Comparison of ENCODE assay signal across 29 mouse cellular contexts in the genomic region with DNA sequence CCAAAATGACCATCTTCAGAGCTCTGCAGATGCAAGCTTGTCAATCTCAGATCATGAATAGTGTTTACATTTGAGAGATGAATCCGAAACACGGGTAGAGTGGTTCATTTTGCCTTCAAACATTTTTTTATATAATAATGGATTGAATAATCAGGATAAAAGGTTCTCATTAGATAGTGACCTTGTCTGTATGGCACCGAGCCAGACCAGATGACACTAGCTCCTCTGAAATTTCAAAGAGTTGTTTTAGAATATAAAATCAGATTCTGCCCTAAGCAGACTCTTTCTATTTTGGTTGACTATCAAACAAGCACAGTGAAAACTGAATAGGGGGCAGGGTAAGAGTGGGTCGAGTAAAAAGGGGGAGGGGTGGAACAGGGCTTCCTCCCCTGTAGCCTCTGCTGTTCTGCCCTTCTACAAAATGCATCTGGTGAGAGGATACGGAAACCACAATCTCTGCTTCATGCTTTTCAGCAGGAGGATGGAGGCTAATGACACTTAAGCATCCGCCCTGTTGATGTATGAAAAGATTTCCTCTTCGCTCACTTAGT.
DNase-seq lines count a peak whose midpoint lies in the region; ATAC-seq and TF ChIP-seq lines count a peak whose summit lies in the region.
"Had no signal": no experiment of that assay in that cellular context is flagged by ENCODE, and none has a peak within 500 bp of the region (broad histone marks: within the 10 kb centered on the region; RNA-seq: fewer than 3 reads in every experiment).

No protein-coding gene starts in this region.

- no peaks in the 10 kb centered on the region for H3K27me3 ChIP-seq in forebrain, embryonic 12.5 days
- no peaks in the 10 kb centered on the region for H3K27me3 ChIP-seq in forebrain, postnatal 0 days (ENCODE audit: insufficient read depth, low read length)
- no peaks in the 10 kb centered on the region for H3K27me3 ChIP-seq in forebrain, embryonic 13.5 days
- no peaks in the 10 kb centered on the region for H3K27me3 ChIP-seq in kidney, adult 2 months (replicated peaks; ENCODE audit: control insufficient read depth, insufficient read depth, low read length)
- H3K27me3 ChIP-seq: heart, embryonic 15.5 days; hindbrain, embryonic 12.5 days; intestine, embryonic 15.5 days had no signal

- H3K27ac ChIP-seq in forebrain, embryonic 12.5 days, result no peak overlapping the region
- H3K27ac ChIP-seq in forebrain, postnatal 0 days (ENCODE audit: low read depth, low read length), result no peak overlapping the region
- H3K27ac ChIP-seq in forebrain, embryonic 13.5 days, result no peak overlapping the region
- no peak overlapping the region for H3K27ac ChIP-seq in kidney, adult 2 months (ENCODE audit: insufficient read depth, low read depth, low read length)
- H3K27ac ChIP-seq: heart, embryonic 10.5 days; heart, embryonic 15.5 days; hindbrain, embryonic 12.5 days; hindbrain, postnatal 0 days; intestine, embryonic 15.5 days; kidney, postnatal 0 days; limb, embryonic 10.5 days; limb, embryonic 15.5 days; liver, embryonic 14.5 days; macrophage had no signal

- H3K4me2 ChIP-seq in forebrain, embryonic 12.5 days, result no peak overlapping the region
- H3K4me2 ChIP-seq in forebrain, postnatal 0 days (ENCODE audit: low read depth), result no peak overlapping the region
- H3K4me2 ChIP-seq in forebrain, embryonic 13.5 days, result no peak overlapping the region
- H3K4me2 ChIP-seq: heart, embryonic 15.5 days; hindbrain, embryonic 12.5 days; intestine, embryonic 15.5 days; limb, embryonic 15.5 days had no signal

- H3K36me3 ChIP-seq in forebrain, embryonic 12.5 days (replicated peaks), result no peaks in the 10 kb centered on the region
- H3K36me3 ChIP-seq in forebrain, postnatal 0 days (ENCODE audit: insufficient read depth), result no peaks in the 10 kb centered on the region
- no peaks in the 10 kb centered on the region for H3K36me3 ChIP-seq in forebrain, embryonic 13.5 days (ENCODE audit: poor library complexity, severe bottlenecking)
- H3K36me3 ChIP-seq in kidney, adult 2 months (ENCODE audit: control insufficient read depth, insufficient read depth, low read length), result no peaks in the 10 kb centered on the region
- H3K36me3 ChIP-seq: G1E; heart, embryonic 10.5 days; heart, embryonic 15.5 days; hindbrain, embryonic 12.5 days; intestine, embryonic 15.5 days; limb, embryonic 10.5 days; limb, embryonic 15.5 days had no signal

- no peak overlapping the region for H3K9ac ChIP-seq in forebrain, embryonic 12.5 days
- H3K9ac ChIP-seq in forebrain, postnatal 0 days, result no peak overlapping the region
- no peak overlapping the region for H3K9ac ChIP-seq in forebrain, embryonic 13.5 days
- H3K9ac ChIP-seq: heart, embryonic 15.5 days; hindbrain, embryonic 12.5 days; intestine, embryonic 15.5 days; limb, embryonic 15.5 days; liver, embryonic 14.5 days had no signal

- no peak overlapping the region for H3K4me3 ChIP-seq in forebrain, embryonic 12.5 days (replicated peaks)
- H3K4me3 ChIP-seq in forebrain, postnatal 0 days (ENCODE audit: low read depth, low read length), result no peak overlapping the region
- no peak overlapping the region for H3K4me3 ChIP-seq in forebrain, embryonic 13.5 days
- no peak overlapping the region for H3K4me3 ChIP-seq in kidney, adult 2 months (ENCODE audit: insufficient read depth, low read depth, low read length)
- H3K4me3 ChIP-seq: erythroblast, embryonic 14.5 days; heart, embryonic 10.5 days; heart, embryonic 15.5 days; hindbrain, embryonic 12.5 days; intestine, embryonic 15.5 days; limb, embryonic 10.5 days; limb, embryonic 15.5 days had no signal

- ATAC-seq in forebrain, embryonic 12.5 days (ENCODE audit: low FRiP score), result 0 out of 2 replicates have a peak, but pooled peaks have one; percentile 27
- ATAC-seq in forebrain, postnatal 0 days, result no peak
- peak; percentile 73 for ATAC-seq in forebrain, embryonic 13.5 days
- ATAC-seq: hindbrain, postnatal 0 days; intestine, embryonic 15.5 days had no signal

- TF ChIP-seq POLR2A in kidney, adult 2 months (IDR thresholded peaks at IDR 0.05; ENCODE audit: low read depth, low read length), result no peak

- no peaks in the 10 kb centered on the region for H3K4me1 ChIP-seq in forebrain, embryonic 12.5 days
- H3K4me1 ChIP-seq in forebrain, postnatal 0 days (ENCODE audit: insufficient read depth), result no peaks in the 10 kb centered on the region
- peaks cover 20% of the 10 kb centered on the region for H3K4me1 ChIP-seq in forebrain, embryonic 13.5 days
- H3K4me1 ChIP-seq in kidney, adult 2 months (ENCODE audit: control insufficient read depth, insufficient read depth, low read length), result no peaks in the 10 kb centered on the region
- H3K4me1 ChIP-seq: heart, embryonic 10.5 days; heart, embryonic 15.5 days; hindbrain, embryonic 12.5 days; intestine, embryonic 15.5 days; limb, embryonic 10.5 days; limb, embryonic 15.5 days had no signal

- no peak for TF ChIP-seq CTCF in forebrain, postnatal 0 days (IDR thresholded peaks at IDR 0.05; ENCODE audit: low read depth)
- no peak for TF ChIP-seq CTCF in kidney, adult 2 months (conservative IDR thresholded peaks at IDR 0.05; ENCODE audit: insufficient read depth, insufficient read length, low read depth, low read length)

- 65% methylated on average over 7 of the region's 7 CpGs for WGBS in forebrain, embryonic 12.5 days
- 50% methylated on average over 7 of the region's 7 CpGs for WGBS in forebrain, postnatal 0 days
- 64% methylated on average over 7 of the region's 7 CpGs for WGBS in forebrain, embryonic 13.5 days
- WGBS in kidney, adult 2 months, result 81% methylated on average over 7 of the region's 7 CpGs

- DNase-seq in adrenal gland, adult 2 months, result peak; percentile 13
- DNase-seq in adrenal gland, adult 8-10 months, result no peak
- DNase-seq in forebrain, postnatal 0 days, result no peak
- peak; percentile 21 for DNase-seq in adrenal gland, postnatal 14 days
- no peak for DNase-seq in ovary, adult 18-20 months (ENCODE audit: low spot score)
- DNase-seq in kidney, adult 2 months, result no peak
- DNase-seq: cerebellum, adult 8-10 months; gastrocnemius, postnatal 14 days; kidney, adult 8-10 months; kidney, postnatal 4 days; lung, adult 2 months; lung, postnatal 10 days; right cerebral cortex, adult 18-20 months; spleen, adult 18-20 months; thymus, postnatal 14 days had no signal

- H3K9me3 ChIP-seq in forebrain, embryonic 12.5 days, result no peaks in the 10 kb centered on the region
- no peaks in the 10 kb centered on the region for H3K9me3 ChIP-seq in forebrain, postnatal 0 days (ENCODE audit: low read length)
- H3K9me3 ChIP-seq in forebrain, embryonic 13.5 days (replicated peaks), result no peaks in the 10 kb centered on the region
- H3K9me3 ChIP-seq: heart, embryonic 10.5 days; heart, embryonic 15.5 days; hindbrain, embryonic 12.5 days; intestine, embryonic 15.5 days; limb, embryonic 10.5 days; limb, embryonic 15.5 days had no signal

Comparison
In these comparisons a context has a peak if more than half of its experiments do, and no peak if none do; other contexts are left out.
1. DNase-seq: peak in adrenal gland, adult 2 months (single experiment) and adrenal gland, postnatal 14 days (single experiment); none in adrenal gland, adult 8-10 months (single experiment), forebrain, postnatal 0 days (single experiment), ovary, adult 18-20 months (single experiment) and kidney, adult 2 months (single experiment).